Mouse (Mus musculus): ENCODE results near the gene Rundc3a. TPM values are rescaled to one million over a fixed set of nuclear protein-coding genes. Genes with fewer than 3 reads are reported as not detected.
A peak's percentile ranks its signal among the peaks of the same experiment; 100 is the strongest.

Gene Rundc3a
- polyA plus RNA-seq, 1 experiment from 2014 or later, result 151 TPM

DNA sequence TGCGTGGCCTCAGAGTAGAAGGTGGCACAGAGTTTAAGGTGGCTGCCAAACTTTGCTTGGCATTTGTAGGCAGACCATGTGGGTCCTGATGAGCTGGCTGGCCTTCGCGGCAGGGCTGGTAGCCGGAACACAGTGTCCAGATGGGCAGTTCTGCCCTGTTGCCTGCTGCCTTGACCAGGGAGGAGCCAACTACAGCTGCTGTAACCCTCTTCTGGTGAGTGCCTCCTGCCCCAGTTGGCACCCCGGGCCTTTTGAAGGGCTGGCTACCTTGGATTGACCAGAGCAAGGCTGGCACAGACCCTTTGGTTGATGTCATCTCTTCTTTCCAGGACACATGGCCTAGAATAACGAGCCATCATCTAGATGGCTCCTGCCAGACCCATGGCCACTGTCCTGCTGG, 39.7 kb downstream of the Rundc3a start:
- H3K27me3 ChIP-seq (ENCODE audit: control insufficient read depth, insufficient read depth, low read depth, low read length), result no peaks in the 10 kb centered on the region
- peaks cover 20% of the 10 kb centered on the region for H3K4me1 ChIP-seq (ENCODE audit: control insufficient read depth, insufficient read depth, low read length)
- 87% methylated on average over 6 of the region's 6 CpGs for WGBS
- no peak overlapping the region for H3K27ac ChIP-seq (ENCODE audit: low read length)
- ATAC-seq, result no peak
- no peaks in the 10 kb centered on the region for H3K9me3 ChIP-seq (replicated peaks; ENCODE audit: control insufficient read depth, low read length, poor library complexity, severe bottlenecking)
- H3K36me3 ChIP-seq (ENCODE audit: control insufficient read depth, insufficient read depth, low read length), result peaks cover 23% of the 10 kb centered on the region
- H3K9ac ChIP-seq (ENCODE audit: low read depth, low read length), result no peak overlapping the region
- no peak overlapping the region for H3K4me3 ChIP-seq (ENCODE audit: low read depth, low read length)
- H3K4me2 ChIP-seq (ENCODE audit: low read length), result no peak overlapping the region

DNA sequence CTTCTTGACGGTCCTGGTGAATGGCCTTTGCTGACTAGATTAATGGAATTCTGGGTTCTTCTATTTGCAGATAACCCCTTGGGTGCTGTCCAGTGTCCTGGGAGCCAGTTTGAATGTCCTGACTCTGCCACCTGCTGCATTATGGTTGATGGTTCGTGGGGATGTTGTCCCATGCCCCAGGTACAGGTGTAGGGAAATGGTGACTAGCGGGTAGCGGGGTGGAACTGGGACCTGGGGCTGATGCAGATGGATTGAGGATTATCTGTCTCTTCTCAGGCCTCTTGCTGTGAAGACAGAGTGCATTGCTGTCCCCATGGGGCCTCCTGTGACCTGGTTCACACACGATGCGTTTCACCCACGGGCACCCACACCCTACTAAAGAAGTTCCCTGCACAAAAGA, 40.7 kb downstream of the Rundc3a start:
- H3K9me3 ChIP-seq (replicated peaks; ENCODE audit: control insufficient read depth, low read length, poor library complexity, severe bottlenecking), result no peaks in the 10 kb centered on the region
- peaks cover 28% of the 10 kb centered on the region for H3K4me1 ChIP-seq (ENCODE audit: control insufficient read depth, insufficient read depth, low read length)
- 89% methylated on average over 7 of the region's 7 CpGs for WGBS
- no peak for ATAC-seq
- no peak overlapping the region for H3K4me2 ChIP-seq (ENCODE audit: low read length)
- no peak overlapping the region for H3K9ac ChIP-seq (ENCODE audit: low read depth, low read length)
- H3K4me3 ChIP-seq (ENCODE audit: low read depth, low read length), result no peak overlapping the region
- no peaks in the 10 kb centered on the region for H3K27me3 ChIP-seq (ENCODE audit: control insufficient read depth, insufficient read depth, low read depth, low read length)
- H3K27ac ChIP-seq (ENCODE audit: low read length), result no peak overlapping the region
- peaks cover 30% of the 10 kb centered on the region for H3K36me3 ChIP-seq (ENCODE audit: control insufficient read depth, insufficient read depth, low read length)

- no peak overlapping the region for H3K4me3 ChIP-seq (ENCODE audit: low read depth, low read length)
- peaks cover 31% of the 10 kb centered on the region for H3K36me3 ChIP-seq (ENCODE audit: control insufficient read depth, insufficient read depth, low read length)
- WGBS, result 4% methylated on average over 7 of the region's 7 CpGs
- H3K27me3 ChIP-seq (ENCODE audit: control insufficient read depth, insufficient read depth, low read depth, low read length), result no peaks in the 10 kb centered on the region
- no peak overlapping the region for H3K27ac ChIP-seq (ENCODE audit: low read length)
- peaks cover 26% of the 10 kb centered on the region for H3K4me1 ChIP-seq (ENCODE audit: control insufficient read depth, insufficient read depth, low read length)
- H3K9me3 ChIP-seq (replicated peaks; ENCODE audit: control insufficient read depth, low read length, poor library complexity, severe bottlenecking), result no peaks in the 10 kb centered on the region
- H3K9ac ChIP-seq (ENCODE audit: low read depth, low read length), result no peak overlapping the region
- H3K4me2 ChIP-seq (ENCODE audit: low read length), result no peak overlapping the region
- peak; percentile 22; the same call in 1 of the 2 replicates for ATAC-seq
Observed at GRCm38 (mm10) chr11:102434406-102434805, 41.2 kb downstream of the Rundc3a start.

- no peak overlapping the region for H3K27ac ChIP-seq (ENCODE audit: low read length)
- H3K4me2 ChIP-seq (ENCODE audit: low read length), result no peak overlapping the region
- no peak overlapping the region for H3K9ac ChIP-seq (ENCODE audit: low read depth, low read length)
- peaks cover 21% of the 10 kb centered on the region for H3K4me1 ChIP-seq (ENCODE audit: control insufficient read depth, insufficient read depth, low read length)
- H3K9me3 ChIP-seq (replicated peaks; ENCODE audit: control insufficient read depth, low read length, poor library complexity, severe bottlenecking), result no peaks in the 10 kb centered on the region
- H3K36me3 ChIP-seq (ENCODE audit: control insufficient read depth, insufficient read depth, low read length), result peaks cover 38% of the 10 kb centered on the region
- H3K27me3 ChIP-seq (ENCODE audit: control insufficient read depth, insufficient read depth, low read depth, low read length), result no peaks in the 10 kb centered on the region
- WGBS, result 96% methylated on average over 11 of the region's 11 CpGs
- ATAC-seq, result no peak
- no peak overlapping the region for H3K4me3 ChIP-seq (ENCODE audit: low read depth, low read length)
Observed at GRCm38 (mm10) chr11:102434816-102435705, 41.9 kb downstream of the Rundc3a start.

- peaks cover 21% of the 10 kb centered on the region for H3K4me1 ChIP-seq (ENCODE audit: control insufficient read depth, insufficient read depth, low read length)
- H3K27me3 ChIP-seq (ENCODE audit: control insufficient read depth, insufficient read depth, low read depth, low read length), result no peaks in the 10 kb centered on the region
- no peak overlapping the region for H3K9ac ChIP-seq (ENCODE audit: low read depth, low read length)
- H3K9me3 ChIP-seq (replicated peaks; ENCODE audit: control insufficient read depth, low read length, poor library complexity, severe bottlenecking), result no peaks in the 10 kb centered on the region
- no peak overlapping the region for H3K4me2 ChIP-seq (ENCODE audit: low read length)
- 91% methylated on average over 18 of the region's 18 CpGs for WGBS
- no peak for ATAC-seq
- no peak overlapping the region for H3K27ac ChIP-seq (ENCODE audit: low read length)
- H3K36me3 ChIP-seq (ENCODE audit: control insufficient read depth, insufficient read depth, low read length), result peaks cover 43% of the 10 kb centered on the region
- no peak overlapping the region for H3K4me3 ChIP-seq (ENCODE audit: low read depth, low read length)
Observed at GRCm38 (mm10) chr11:102435754-102436470, 42.7 kb downstream of the Rundc3a start.

- H3K27me3 ChIP-seq (ENCODE audit: control insufficient read depth, insufficient read depth, low read depth, low read length), result no peaks in the 10 kb centered on the region
- no peaks in the 10 kb centered on the region for H3K9me3 ChIP-seq (replicated peaks; ENCODE audit: control insufficient read depth, low read length, poor library complexity, severe bottlenecking)
- H3K27ac ChIP-seq (ENCODE audit: low read length), result no peak overlapping the region
- H3K9ac ChIP-seq (ENCODE audit: low read depth, low read length), result no peak overlapping the region
- ATAC-seq, result no peak
- peaks cover 21% of the 10 kb centered on the region for H3K4me1 ChIP-seq (ENCODE audit: control insufficient read depth, insufficient read depth, low read length)
- H3K4me3 ChIP-seq (ENCODE audit: low read depth, low read length), result no peak overlapping the region
- H3K36me3 ChIP-seq (ENCODE audit: control insufficient read depth, insufficient read depth, low read length), result peaks cover 47% of the 10 kb centered on the region
- WGBS, result 83% methylated on average over 10 of the region's 10 CpGs
- H3K4me2 ChIP-seq (ENCODE audit: low read length), result no peak overlapping the region
Observed at GRCm38 (mm10) chr11:102436471-102436790, 43.2 kb downstream of the Rundc3a start.

GRCm38 (mm10) chr11:102437120-102438061, 44.2 kb downstream of the Rundc3a start:
- 5% methylated on average over 81 of the region's 87 CpGs for WGBS
- H3K4me3 ChIP-seq (ENCODE audit: low read depth, low read length), result peak overlapping the region; percentile 24
- H3K9me3 ChIP-seq (replicated peaks; ENCODE audit: control insufficient read depth, low read length, poor library complexity, severe bottlenecking), result no peaks in the 10 kb centered on the region
- H3K27ac ChIP-seq (ENCODE audit: low read length), result peak overlapping the region; percentile 17
- H3K27me3 ChIP-seq (ENCODE audit: control insufficient read depth, insufficient read depth, low read depth, low read length), result no peaks in the 10 kb centered on the region
- H3K9ac ChIP-seq (ENCODE audit: low read depth, low read length), result peak overlapping the region; percentile 56
- peak overlapping the region; percentile 48 for H3K4me2 ChIP-seq (ENCODE audit: low read length)
- H3K4me1 ChIP-seq (ENCODE audit: control insufficient read depth, insufficient read depth, low read length), result peaks cover 17% of the 10 kb centered on the region
- ATAC-seq, result no peak
- H3K36me3 ChIP-seq (ENCODE audit: control insufficient read depth, insufficient read depth, low read length), result peaks cover 54% of the 10 kb centered on the region

- no peak for ATAC-seq
- Histone ChIP-seq H3K4me2 (ENCODE audit: low read length) (peak overlapping the region; percentile 48), H3K36me3 (ENCODE audit: control insufficient read depth, insufficient read depth, low read length) (peaks cover 58% of the 10 kb centered on the region), H3K4me3 (ENCODE audit: low read depth, low read length) (peak overlapping the region; percentile 24), H3K9ac (ENCODE audit: low read depth, low read length) (peak overlapping the region; percentile 56), H3K27me3 (ENCODE audit: control insufficient read depth, insufficient read depth, low read depth, low read length) (no peaks in the 10 kb centered on the region), H3K4me1 (ENCODE audit: control insufficient read depth, insufficient read depth, low read length) (peaks cover 17% of the 10 kb centered on the region), H3K9me3 (replicated peaks; ENCODE audit: control insufficient read depth, low read length, poor library complexity, severe bottlenecking) (no peaks in the 10 kb centered on the region), H3K27ac (ENCODE audit: low read length) (0 out of 2 replicates have a peak overlapping the region, but pooled peaks have one; percentile 28)
- WGBS, result 11% methylated on average over 77 of the region's 77 CpGs
Observed at GRCm38 (mm10) chr11:102438212-102439092, 45.2 kb downstream of the Rundc3a start.

All from midbrain, embryonic 16.5 days (tissue).